Mouse (Mus musculus) heart, postnatal 0 days (tissue): ENCODE results near the gene Fbxl3.

Experiments
- CTCF ChIP-seq: IDR thresholded peaks from 2 replicates; pipeline ENCODE4 v1.5.1; 2016; ENCODE audit warnings: antibody characterized with exemption, control low read depth, low read depth
- EP300 ChIP-seq: IDR thresholded peaks from 2 replicates; pipeline ENCODE4 v1.6.1; 2016; ENCODE audit warnings: antibody characterized with exemption, low read depth

GRCm38 (mm10) chr14:103056601-103057000 is 42.8 kb downstream of the Fbxl3 start:
- TF ChIP-seq CTCF, result no peak
- TF ChIP-seq EP300, result no peak
